Mouse (Mus musculus) lung, postnatal 0 days (tissue): ENCODE results near the gene Ampd1. TPM values are rescaled to one million over a fixed set of nuclear protein-coding genes. Genes with fewer than 3 reads are reported as not detected.
A peak's percentile ranks its signal among the peaks of the same experiment; 100 is the strongest.

Source experiments
- ATAC-seq: fragments of 200-750 bp; cut with Nextera tagmentation; 2 replicates; pipeline ENCODE4 v1.8.0; 2017; ENCODE audit warnings: moderate library complexity
- DNase-seq: peaks from one replicate; pipeline ENCODE4 v3.0.0-alpha.2; 2016; ENCODE audit warnings: low spot score
- H3K27ac ChIP-seq: fragments of 300-500 bp; sonication (generic); 2 replicates; pipeline ENCODE4 v1.5.1; 2014; ENCODE audit warnings: antibody characterized with exemption, mild to moderate bottlenecking, low read length, mixed read lengths
- H3K27me3 ChIP-seq: fragments of 300-500 bp; sonication (generic); replicated peaks from 2 replicates; pipeline ENCODE4 v1.6.1; 2014; ENCODE audit warnings: low read length, mixed read lengths; ENCODE audit not compliant: insufficient read depth
- H3K36me3 ChIP-seq: fragments of 300-500 bp; sonication (generic); 2 replicates; pipeline ENCODE4 v1.6.1; 2014; ENCODE audit warnings: low read length, mixed read lengths; ENCODE audit not compliant: insufficient read depth
- H3K4me1 ChIP-seq: fragments of 300-500 bp; sonication (generic); 2 replicates; pipeline ENCODE4 v1.6.1; 2014; ENCODE audit warnings: antibody characterized with exemption, low read depth, low read length, mixed read lengths; ENCODE audit not compliant: insufficient read depth
- H3K4me2 ChIP-seq: fragments of 300-500 bp; sonication (generic); replicated peaks from 2 replicates; pipeline ENCODE4 v1.6.1; 2014; ENCODE audit warnings: low read depth, mild to moderate bottlenecking, low read length, moderate library complexity, mixed read lengths
- H3K4me3 ChIP-seq: fragments of 300-500 bp; sonication (generic); 2 replicates; pipeline ENCODE4 v1.5.1; 2014; ENCODE audit warnings: low read depth, low read length
- H3K9ac ChIP-seq: fragments of 300-500 bp; sonication (generic); replicated peaks from 2 replicates; pipeline ENCODE4 v1.6.1; 2014; ENCODE audit warnings: low read depth, mild to moderate bottlenecking
- H3K9me3 ChIP-seq: fragments of 300-500 bp; sonication (generic); 2 replicates; pipeline ENCODE4 v1.6.1; 2016; ENCODE audit warnings: low read length, mixed read lengths
- CTCF ChIP-seq: IDR thresholded peaks from 2 replicates; pipeline ENCODE4 v1.5.1; 2016; ENCODE audit warnings: antibody characterized with exemption, mild to moderate bottlenecking
- EP300 ChIP-seq: IDR thresholded peaks from 2 replicates; pipeline ENCODE4 v1.6.1; 2016; ENCODE audit warnings: antibody characterized with exemption, mild to moderate bottlenecking, control low read depth
- WGBS: fragments of 180-500 bp; shearing (Covaris S2); extraction: QIAGEN DNeasy Blood & Tissue Kit; methylation state at CpG from one replicate; pipeline ENCODE4 v1.1.7; 2014; 5-methylcytosine and 5-hydroxymethylcytosine counted together
- polyA plus RNA-seq: library from polyadenylated mRNA; unstranded; fragments of >200 nt; fragmentation: Nextera tagmentation; extraction: Ambion mirVana; gene quantifications from 2 replicates; pipeline ENCODE4 v1.2.1, GENCODE M21; 2015

The Ampd1 gene
- polyA plus RNA-seq, 1 experiment from 2014 or later = 0.45 TPM

GRCm38 (mm10) chr3:103100735-103101134 is 26.9 kb downstream of the Ampd1 start:
- Histone ChIP-seq H3K27me3 (no peaks in the 10 kb centered on the region), H3K4me3 (no peak overlapping the region), H3K27ac (no peak overlapping the region), H3K4me2 (no peak overlapping the region), H3K9ac (no peak overlapping the region), H3K9me3 (no peaks in the 10 kb centered on the region), H3K4me1 (no peaks in the 10 kb centered on the region; the same call in 1 of the 2 replicates), H3K36me3 (no peaks in the 10 kb centered on the region)
- TF ChIP-seq CTCF (peak; percentile 45), EP300 (no peak)
- ATAC-seq = no peak
- 53% methylated on average over 2 of the region's 2 CpGs for WGBS
- DNase-seq = peak; percentile 12

GRCm38 (mm10) chr3:103101194-103101593 is 27.4 kb downstream of the Ampd1 start:
- WGBS = 61% methylated on average over 5 of the region's 5 CpGs
- Histone ChIP-seq H3K36me3 (no peaks in the 10 kb centered on the region), H3K4me2 (no peak overlapping the region), H3K4me3 (no peak overlapping the region), H3K4me1 (no peaks in the 10 kb centered on the region; the same call in 1 of the 2 replicates), H3K9ac (no peak overlapping the region), H3K27ac (no peak overlapping the region), H3K9me3 (no peaks in the 10 kb centered on the region), H3K27me3 (no peaks in the 10 kb centered on the region)
- TF ChIP-seq EP300 (no peak), CTCF (peak; percentile 35; the same call in 1 of the 2 replicates)
- DNase-seq (no peak), ATAC-seq (no peak)

- WGBS = 6% methylated on average over 14 of the region's 14 CpGs
- DNase-seq (peak; percentile 51), ATAC-seq (peak; percentile 34)
- TF ChIP-seq CTCF = no peak
- TF ChIP-seq EP300 = no peak
- Histone ChIP-seq H3K36me3 (no peaks in the 10 kb centered on the region), H3K27ac (peak overlapping the region; percentile 15; the same call in 1 of the 2 replicates), H3K4me1 (no peaks in the 10 kb centered on the region; the same call in 1 of the 2 replicates), H3K27me3 (no peaks in the 10 kb centered on the region), H3K4me3 (peak overlapping the region; percentile 72), H3K9ac (peak overlapping the region; percentile 48; the same call in 1 of the 2 replicates), H3K9me3 (no peaks in the 10 kb centered on the region), H3K4me2 (peak overlapping the region; percentile 89)
Observed at GRCm38 (mm10) chr3:103101909-103102308, 28.1 kb downstream of the Ampd1 start.

GRCm38 (mm10) chr3:103102454-103103390 is 28.9 kb downstream of the Ampd1 start, which contains the start of gene Dennd2c:
TSS of gene Dennd2c (plus strand) at chr3:103102604.
- no peaks in the 10 kb centered on the region for H3K27me3 ChIP-seq
- H3K9ac ChIP-seq = peak within 1 kb of the TSS; percentile 48
- H3K4me2 ChIP-seq = peak within 1 kb of the TSS; percentile 89
- ATAC-seq (peak; percentile 99), DNase-seq (peak; percentile 96)
- peak within 1 kb of the TSS; percentile 72 for H3K4me3 ChIP-seq
- TF ChIP-seq EP300 (no peak), CTCF (no peak)
- no peaks in the 10 kb centered on the region for H3K36me3 ChIP-seq
- peak within 1 kb of the TSS; percentile 83 for H3K27ac ChIP-seq
- 1% methylated on average over 69 of the region's 72 CpGs for WGBS
- H3K4me1 ChIP-seq = no peaks in the 10 kb centered on the region; the same call in 1 of the 2 replicates
- H3K9me3 ChIP-seq = no peaks in the 10 kb centered on the region

- H3K4me3 ChIP-seq = no peak overlapping the region
- H3K27me3 ChIP-seq = no peaks in the 10 kb centered on the region
- DNase-seq (no peak), ATAC-seq (no peak)
- no peaks in the 10 kb centered on the region for H3K9me3 ChIP-seq
- H3K4me1 ChIP-seq = no peaks in the 10 kb centered on the region
- WGBS = 84% methylated on average over 7 of the region's 7 CpGs
- TF ChIP-seq EP300 (no peak), CTCF (no peak)
- no peaks in the 10 kb centered on the region for H3K36me3 ChIP-seq
- H3K9ac ChIP-seq = no peak overlapping the region
- no peak overlapping the region for H3K27ac ChIP-seq
- H3K4me2 ChIP-seq = no peak overlapping the region
Observed at GRCm38 (mm10) chr3:103107565-103108240, 33.9 kb downstream of the Ampd1 start.

- no peak overlapping the region for H3K27ac ChIP-seq
- no peaks in the 10 kb centered on the region for H3K27me3 ChIP-seq
- no peak overlapping the region for H3K4me2 ChIP-seq
- H3K36me3 ChIP-seq = no peaks in the 10 kb centered on the region
- WGBS = 62% methylated on average over 5 of the region's 5 CpGs
- no peaks in the 10 kb centered on the region for H3K4me1 ChIP-seq
- H3K9ac ChIP-seq = no peak overlapping the region
- ATAC-seq = no peak
- H3K9me3 ChIP-seq = no peaks in the 10 kb centered on the region
- TF ChIP-seq EP300 = no peak
- no peak for TF ChIP-seq CTCF
- H3K4me3 ChIP-seq = no peak overlapping the region
- DNase-seq = no peak
Observed at GRCm38 (mm10) chr3:103112216-103112615, 38.4 kb downstream of the Ampd1 start.
